Mouse (Mus musculus) layer of hippocampus, adult 9-10 months (tissue): Measurements from ENCODE around the gene 1810049J17Rik.

ENCODE experiments used
- DNase-seq: peaks from one replicate; pipeline ENCODE4 v3.0.0; 2022; ENCODE audit warnings: low spot score

1810049J17Rik gene

GRCm38 (mm10) chr15:12310676-12311075 is 11.0 kb downstream of the 1810049J17Rik start:
- no peak for DNase-seq

DNA sequence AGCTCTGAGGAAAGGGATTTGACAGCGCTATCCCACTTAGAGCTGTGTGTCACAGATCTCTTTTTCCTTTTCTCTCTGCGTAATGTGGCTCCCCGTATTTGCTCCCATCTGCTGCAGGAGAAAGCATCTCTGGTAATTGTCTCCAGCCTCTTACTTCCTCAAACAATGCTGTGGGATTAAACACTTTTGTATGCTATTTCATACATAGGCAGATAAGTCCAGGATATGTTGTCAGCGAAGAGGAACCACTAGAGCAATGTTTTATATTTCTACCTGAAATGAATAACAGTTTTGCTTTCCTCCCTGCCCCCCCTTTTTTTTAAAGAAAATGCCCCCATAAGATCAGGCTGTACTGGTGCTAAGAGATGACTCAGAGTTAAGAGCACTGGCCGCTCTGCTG is 13.2 kb downstream of the 1810049J17Rik start:
- no peak for DNase-seq

GRCm38 (mm10) chr15:12307114-12307513 is 14.6 kb downstream of the 1810049J17Rik start:
- DNase-seq: no peak

DNA sequence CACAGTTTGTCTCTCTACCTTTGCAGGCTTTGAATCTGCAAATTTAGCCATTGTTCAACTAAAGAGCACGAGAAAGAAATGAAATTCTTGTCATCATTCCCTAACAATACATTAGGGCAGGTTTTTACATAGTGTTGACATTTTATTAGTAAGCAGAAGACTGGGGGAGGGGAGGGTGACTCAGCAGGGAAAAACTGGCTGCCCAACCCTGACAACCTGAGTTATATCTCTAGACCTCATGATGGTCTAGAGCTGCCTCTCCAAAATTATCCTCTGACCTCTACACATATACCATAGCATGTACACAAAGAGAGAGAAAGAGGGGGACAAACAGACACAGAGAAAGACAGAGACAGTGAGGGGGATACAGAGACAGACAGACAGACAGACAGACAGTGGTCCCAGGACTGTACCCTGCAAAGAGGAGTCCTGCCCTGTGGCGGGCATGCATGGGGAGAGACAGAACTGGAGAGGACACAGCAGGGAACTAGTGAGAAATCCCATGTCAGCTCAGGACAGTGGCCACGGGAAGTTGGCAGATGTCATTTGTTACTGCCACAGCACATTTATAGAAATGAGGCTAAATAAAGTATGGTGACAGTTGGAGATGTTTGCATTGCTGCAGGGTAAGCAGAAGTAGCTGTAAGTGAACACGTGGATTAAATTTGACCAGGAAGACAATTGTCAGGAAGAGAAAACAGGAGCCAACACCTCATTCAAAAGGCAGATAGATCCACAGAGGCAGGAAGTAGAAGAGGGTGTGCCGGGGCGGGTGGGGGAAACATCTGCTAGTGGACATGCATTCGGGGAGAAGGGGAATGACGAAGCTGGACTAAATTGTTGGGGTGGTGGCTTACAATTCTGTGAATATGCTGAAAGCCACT is 15.3 kb downstream of the 1810049J17Rik start:
- DNase-seq: no peak

DNA sequence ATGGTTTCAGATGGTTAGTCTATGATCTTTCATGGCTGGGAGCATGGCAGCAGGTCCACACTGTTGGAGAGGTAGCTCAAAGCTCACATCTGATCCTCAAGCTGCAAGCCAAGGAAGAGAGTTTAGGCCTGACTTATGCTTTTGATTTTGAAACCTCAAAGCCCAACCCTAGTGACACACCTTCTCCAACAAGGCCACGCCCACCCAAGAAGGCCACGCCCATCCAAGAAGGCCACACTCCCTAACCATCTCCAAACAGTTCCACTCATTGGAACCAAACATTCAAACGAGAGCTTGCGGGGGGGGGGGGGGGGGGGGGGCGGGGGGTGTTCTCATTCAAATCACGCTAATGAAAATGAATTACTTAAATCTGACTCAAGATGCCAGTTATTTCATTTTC is 19.9 kb downstream of the 1810049J17Rik start:
- no peak for DNase-seq

GRCm38 (mm10) chr15:12298231-12298737 is 23.4 kb downstream of the 1810049J17Rik start:
- DNase-seq: no peak

DNA sequence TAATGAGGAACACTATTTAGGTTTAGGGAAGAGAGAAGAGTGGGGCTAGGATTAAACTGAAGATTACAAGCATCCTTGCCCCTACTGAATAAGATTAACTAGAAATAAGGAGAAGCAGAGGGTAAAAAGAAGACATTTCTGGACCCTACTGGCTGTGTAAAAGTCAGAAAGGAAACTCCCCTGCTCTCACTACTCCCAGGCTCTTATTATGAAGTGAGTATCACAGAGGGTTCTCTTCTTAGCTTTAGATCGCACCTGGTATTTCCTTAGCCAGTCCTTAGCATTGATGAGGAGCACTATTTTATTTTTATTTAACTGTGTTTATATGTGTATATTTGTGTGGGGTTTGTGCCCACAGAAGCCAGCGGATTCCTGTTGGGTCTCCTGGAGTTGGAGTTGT is 25.5 kb downstream of the 1810049J17Rik start:
- DNase-seq: no peak

DNA sequence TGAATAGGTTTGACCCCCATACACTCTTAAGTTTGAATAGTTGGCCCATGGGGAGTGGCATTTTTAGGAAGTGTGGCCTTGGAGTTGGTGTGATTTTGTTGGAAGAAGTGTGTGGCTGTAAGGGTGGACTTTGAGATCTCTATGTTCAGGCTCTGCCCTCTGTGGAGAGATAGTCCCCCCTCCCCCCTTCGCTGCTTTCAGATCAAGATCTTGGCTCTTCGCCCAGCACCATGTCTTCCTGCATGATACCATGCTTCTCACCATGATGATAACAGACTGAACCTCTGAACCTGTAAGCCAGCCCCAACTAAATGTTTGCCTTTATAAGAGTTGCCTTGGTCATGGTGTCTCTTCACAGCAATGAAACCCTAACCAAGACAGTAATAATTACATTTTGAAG is 29.9 kb downstream of the 1810049J17Rik start:
- DNase-seq: no peak

DNA sequence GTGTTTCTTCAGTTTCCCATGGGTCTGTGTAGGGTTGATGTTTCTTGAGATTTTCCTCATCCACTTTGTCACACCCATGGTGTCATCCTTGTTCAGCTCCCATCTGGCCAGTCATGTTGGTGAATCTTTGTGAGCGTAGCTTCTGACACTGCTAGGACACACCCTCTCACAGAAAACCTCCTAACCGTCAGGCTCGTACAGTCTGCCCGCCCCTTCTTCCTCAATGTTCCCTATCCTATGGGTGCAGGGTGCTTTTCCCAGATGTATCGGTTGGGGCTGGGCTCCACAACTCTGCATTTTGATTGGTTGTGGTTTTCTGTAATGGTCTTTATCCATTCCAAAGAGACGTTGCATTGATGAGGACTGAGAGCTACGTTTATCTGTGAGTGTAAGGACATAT is 31.4 kb downstream of the 1810049J17Rik start:
- DNase-seq: no peak

GRCm38 (mm10) chr15:12285535-12285809 is 36.2 kb downstream of the 1810049J17Rik start:
- DNase-seq: no peak

- DNase-seq: no peak
Measured at GRCm38 (mm10) chr15:12284794-12285534, 36.7 kb downstream of the 1810049J17Rik start.

DNA sequence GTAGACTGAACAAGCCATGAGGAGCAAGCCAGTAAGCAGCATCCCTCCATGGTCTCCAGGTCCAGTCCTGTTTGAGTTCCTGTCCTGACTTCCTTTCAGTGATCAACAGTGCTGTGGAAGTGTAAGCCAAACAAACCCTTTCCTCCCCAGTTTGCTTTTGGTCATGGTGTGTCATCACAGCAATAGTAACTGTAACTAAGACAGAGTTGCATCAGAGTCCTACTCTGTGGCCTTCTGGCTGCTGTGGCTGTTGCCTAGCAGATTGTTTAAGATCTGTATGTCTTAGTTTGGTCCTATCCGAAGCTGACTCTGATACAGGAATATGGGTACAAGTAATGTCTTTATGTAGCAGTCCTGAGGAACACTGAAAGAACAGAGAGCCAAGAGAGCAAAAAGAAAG is 41.9 kb downstream of the 1810049J17Rik start:
- no peak for DNase-seq

DNA sequence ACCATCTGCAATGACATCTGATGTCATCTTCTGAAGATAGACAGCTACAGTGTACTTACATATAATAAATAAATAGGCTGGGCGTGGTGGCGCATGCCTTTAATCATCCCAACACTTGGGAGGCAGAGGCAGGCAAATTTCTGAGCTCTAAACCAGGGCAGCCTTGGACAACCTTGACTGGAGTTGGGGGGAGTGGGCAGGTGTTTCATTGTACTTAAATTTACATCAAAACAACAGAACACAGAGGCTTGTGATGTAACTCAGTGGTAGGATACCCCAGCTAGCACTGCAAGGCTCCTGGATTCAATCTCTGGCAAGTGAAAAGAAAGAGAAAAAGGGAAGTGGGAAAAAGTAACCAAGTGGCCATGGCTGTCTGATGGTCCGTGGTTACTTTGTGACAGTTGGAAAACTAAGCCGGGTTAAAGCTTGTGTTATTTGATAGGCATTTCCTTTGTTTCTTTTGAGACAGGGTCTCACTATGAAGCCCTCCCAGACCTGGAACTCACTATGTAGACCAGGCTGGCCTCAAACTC is 46.5 kb downstream of the 1810049J17Rik start:
- no peak for DNase-seq

DNA sequence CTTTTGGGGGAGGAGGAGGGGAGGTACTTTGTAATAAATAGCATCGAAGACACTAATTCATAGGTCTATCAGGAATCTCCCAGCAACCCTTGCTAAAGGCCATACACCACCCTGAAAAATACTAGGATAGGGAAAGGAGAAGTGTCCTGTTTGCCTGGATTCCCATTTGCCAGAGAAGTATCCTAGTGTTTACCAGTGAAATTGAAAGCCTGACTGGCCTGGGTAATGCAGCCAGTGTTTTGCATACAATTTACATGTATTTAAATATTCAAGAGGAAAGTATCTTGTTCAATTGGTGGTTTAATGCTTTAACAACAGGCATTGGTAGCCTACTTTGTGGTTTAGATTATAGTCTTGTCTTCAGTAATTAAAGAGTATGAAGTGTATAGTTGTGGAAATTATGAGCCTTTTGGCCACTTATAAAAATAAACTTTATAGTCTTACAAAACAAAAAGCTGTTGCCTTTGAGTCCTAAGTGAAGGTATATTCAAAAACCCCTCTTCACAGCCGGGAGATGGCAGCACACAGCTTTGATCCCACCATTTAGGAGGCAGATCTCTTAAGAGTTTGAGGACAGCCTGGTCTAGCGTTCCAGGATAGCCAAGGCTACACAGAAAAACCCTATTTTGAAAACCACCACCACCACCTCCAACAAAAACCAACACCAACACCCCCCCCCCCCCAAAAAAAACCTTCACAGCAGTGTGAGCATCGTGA is 47.5 kb downstream of the 1810049J17Rik start:
- no peak for DNase-seq

- no peak for DNase-seq
Measured at GRCm38 (mm10) chr15:12273325-12274052, 48.2 kb downstream of the 1810049J17Rik start.
